Mouse (Mus musculus) bone marrow, adult 2 months (tissue): ENCODE measurements around the gene Rbp1.

Experiments used
- CTCF ChIP-seq: fragments of 200-500 bp; IDR thresholded peaks from 2 replicates; pipeline ENCODE4 v1.5.1; 2011; ENCODE audit warnings: low read length, control low read depth; ENCODE audit not compliant: control insufficient read depth, insufficient read depth
- POLR2A ChIP-seq: fragments of 200-500 bp; IDR thresholded peaks from 2 replicates; pipeline ENCODE4 v1.6.1; 2011; ENCODE audit warnings: low read depth, mild to moderate bottlenecking, control low read depth, low read length, borderline replicate concordance; ENCODE audit not compliant: control insufficient read depth

- TF ChIP-seq POLR2A (no peak), CTCF (no peak)
Measured at GRCm38 (mm10) chr9:98421903-98422302, 858 bp upstream of the Rbp1 start.
